26 mouse cellular contexts compared by ENCODE assay signal in the genomic region with DNA sequence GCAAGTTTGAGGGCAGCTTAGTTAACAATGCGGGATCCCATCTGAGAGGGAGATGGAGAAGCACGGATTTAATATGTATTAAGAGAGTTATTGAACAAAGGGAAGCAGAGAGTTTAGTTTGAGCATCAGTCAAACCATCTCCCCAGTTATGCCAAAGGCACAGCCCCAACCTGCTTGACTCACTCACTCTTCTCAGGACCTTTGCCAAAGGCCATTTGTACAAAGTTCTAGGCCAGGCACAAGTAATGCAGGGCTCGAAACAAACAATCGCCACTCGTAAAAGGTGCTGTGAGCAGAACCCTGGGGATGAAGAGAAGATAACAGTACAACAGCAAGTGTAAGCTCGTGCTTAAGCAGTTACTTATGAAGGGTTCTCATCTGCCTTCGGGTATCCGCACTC. TPM values are rescaled to one million over a fixed set of nuclear protein-coding genes. Genes with fewer than 3 reads are reported as not detected.
"Had no signal": no experiment of that assay in that cellular context is flagged by ENCODE, and none has a peak within 500 bp of the region (broad histone marks: within the 10 kb centered on the region; RNA-seq: fewer than 3 reads in every experiment).

No protein-coding gene starts in this region.

- H3K27me3 ChIP-seq: midbrain, embryonic 13.5 days; neural tube, embryonic 13.5 days; neural tube, embryonic 15.5 days had no signal

- H3K9me3 ChIP-seq: midbrain, embryonic 10.5 days; midbrain, embryonic 13.5 days; neural tube, embryonic 13.5 days; neural tube, embryonic 15.5 days had no signal

- H3K27ac ChIP-seq: midbrain, embryonic 10.5 days; midbrain, embryonic 13.5 days; neural tube, embryonic 13.5 days; neural tube, embryonic 15.5 days had no signal

- H3K4me1 ChIP-seq: midbrain, embryonic 10.5 days; neural tube, embryonic 13.5 days; neural tube, embryonic 15.5 days had no signal

- H3K4me3 ChIP-seq: midbrain, embryonic 10.5 days; midbrain, embryonic 13.5 days; myocyte; neural tube, embryonic 13.5 days; neural tube, embryonic 15.5 days had no signal

- H3K4me2 ChIP-seq: lung, embryonic 14.5 days; midbrain, embryonic 13.5 days; neural tube, embryonic 13.5 days; neural tube, embryonic 15.5 days had no signal

- H3K9ac ChIP-seq: lung, embryonic 14.5 days; midbrain, embryonic 13.5 days; neural tube, embryonic 13.5 days; neural tube, embryonic 15.5 days had no signal

- DNase-seq: lung, adult 18-20 months; lung, embryonic 14.5 days; lung, postnatal 10 days; lung, postnatal 4 days; retina, postnatal 1 day; right cerebral cortex, adult 18-20 months; right cerebral cortex, postnatal 25 days; right cerebral cortex, postnatal 4 days; spleen, adult 18-20 months; thymus, adult 18-20 months; thymus, postnatal 14 days; thymus, postnatal 36 days had no signal

- ATAC-seq: midbrain, embryonic 13.5 days; midbrain, embryonic 16.5 days had no signal

RNA-seq across cellular contexts. Expression of gene Cdcp2, which starts 55.9 kb away (rescaled TPM):
- total RNA-seq: megakaryocyte, adult 5-6 weeks; megakaryocyte-erythroid progenitor cell, adult 5-6 weeks had no signal
- polyA plus RNA-seq: lung, embryonic 14.5 days; lung, embryonic 16.5 days; midbrain, embryonic 13.5 days; midbrain, embryonic 16.5 days; myocyte; neural tube, embryonic 13.5 days; neural tube, embryonic 15.5 days; small intestine, adult 2 months; stomach, embryonic 14.5 days; stomach, embryonic 16.5 days; thymus, postnatal 0 days had no signal

RNA-seq across cellular contexts. Expression of gene Ldlrad1, which starts 56.4 kb away (rescaled TPM):
- total RNA-seq: megakaryocyte, adult 5-6 weeks; megakaryocyte-erythroid progenitor cell, adult 5-6 weeks had no signal
- polyA plus RNA-seq: lung, embryonic 14.5 days; midbrain, embryonic 10.5 days; midbrain, embryonic 13.5 days; midbrain, embryonic 16.5 days; myocyte; neural tube, embryonic 11.5 days; neural tube, embryonic 13.5 days; neural tube, embryonic 15.5 days; stomach, embryonic 14.5 days; stomach, embryonic 16.5 days had no signal
